Mouse (Mus musculus): ENCODE results near the gene Iqcc. TPM values are rescaled to one million over a fixed set of nuclear protein-coding genes. Genes with fewer than 3 reads are reported as not detected.

Iqcc gene
- polyA plus RNA-seq, 1 experiment: 20.1 TPM

DNA sequence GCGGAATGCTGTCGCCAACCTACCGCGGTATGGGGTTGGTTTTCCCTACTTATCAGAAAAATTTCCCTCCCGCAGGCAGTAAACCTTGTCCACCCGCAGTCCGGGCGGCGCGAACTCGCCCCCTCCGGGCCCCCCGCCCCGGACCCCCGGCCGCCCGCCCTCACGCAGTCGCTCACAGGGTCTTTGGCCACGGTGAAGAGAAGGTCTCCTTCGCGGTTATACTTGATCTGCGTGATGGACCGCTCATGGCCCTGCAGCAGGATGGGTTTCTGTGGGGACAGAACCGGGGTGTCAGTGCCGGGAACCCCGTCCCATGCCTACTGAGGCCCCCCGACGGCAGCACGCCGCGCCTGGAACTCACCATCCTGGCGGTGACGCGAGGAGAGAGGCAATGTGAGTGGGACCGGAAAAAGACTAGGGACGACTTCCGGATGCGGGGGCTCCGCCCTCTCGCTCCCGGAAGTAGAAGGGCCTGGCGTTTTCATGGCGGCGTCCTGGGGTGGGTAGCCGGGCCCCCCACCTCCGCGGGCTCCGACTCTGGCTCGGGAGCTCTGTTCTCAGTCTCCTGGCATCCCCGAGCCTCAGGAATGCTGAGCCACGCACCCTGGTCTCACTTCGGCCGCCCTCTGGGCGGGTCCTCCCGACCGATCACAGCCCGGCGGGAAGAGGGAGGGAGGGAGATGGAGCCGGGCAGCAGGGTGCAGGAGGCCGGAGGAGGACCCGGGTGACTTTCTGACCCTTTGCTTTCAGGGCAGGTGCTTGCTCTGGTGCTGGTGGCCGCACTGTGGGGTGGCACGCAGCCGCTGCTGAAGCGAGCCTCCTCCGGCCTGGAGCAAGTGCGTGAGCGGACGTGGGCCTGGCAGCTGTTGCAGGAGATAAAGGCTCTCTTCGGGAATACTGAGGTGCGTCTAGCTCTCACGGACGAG, 18.4 kb downstream of the Iqcc start, which contains the start of the genes Eif3i and Tmem234:
TSS of gene Eif3i (minus strand) at position 416 of the 926 bp plus-strand sequence.
TSS of gene Tmem234 (plus strand) at position 436 of the 926 bp plus-strand sequence.
- H3ac ChIP-seq (ENCODE audit: control insufficient read depth, insufficient read length): peak within 1 kb of the TSS; percentile 61
- peak within 1 kb of the TSS; percentile 83 for H3K4me2 ChIP-seq (ENCODE audit: low read depth)
- TF ChIP-seq E2F4 (IDR thresholded peaks at IDR 0.05; ENCODE audit: insufficient read depth) (no peak), MYOD1 (IDR thresholded peaks at IDR 0.05; ENCODE audit: control insufficient read depth in 1 of 3, insufficient read length in 2 of 3, low read depth in 2 of 3) (peak in 2 of 3 experiments; percentile 57 to 74), POLR2A (IDR thresholded peaks at IDR 0.05; ENCODE audit: insufficient read length, low read depth) (peak; percentile 94), MYOG (IDR thresholded peaks at IDR 0.05; ENCODE audit: control insufficient read depth in 1 of 3, insufficient read depth in 1 of 3, insufficient read length in 2 of 3, low read depth in 2 of 3) (peak in 2 of 3 experiments; percentile 63 to 73), REST (IDR thresholded peaks at IDR 0.05; ENCODE audit: insufficient read depth, insufficient read length) (peak; percentile 18), SRF (IDR thresholded peaks at IDR 0.05; ENCODE audit: control insufficient read depth, insufficient read length, low read depth) (no peak), POLR2AphosphoS2 (IDR thresholded peaks at IDR 0.05; ENCODE audit: insufficient read length, low read depth) (peak; percentile 96), USF1 (IDR thresholded peaks at IDR 0.05; ENCODE audit: low read depth) (no peak), MAX (IDR thresholded peaks at IDR 0.05; ENCODE audit: low read depth) (no peak), CEBPB (IDR thresholded peaks at IDR 0.05; ENCODE audit: insufficient read depth, poor library complexity, severe bottlenecking) (no peak), TCF12 (IDR thresholded peaks at IDR 0.05; ENCODE audit: insufficient read depth, poor library complexity, severe bottlenecking) (no peak)
- H3K36me3 ChIP-seq (ENCODE audit: control insufficient read depth, insufficient read depth): peaks cover 14% of the 10 kb centered on the region
- peak within 1 kb of the TSS; percentile 89 for H3K4me3 ChIP-seq
- no peaks in the 10 kb centered on the region for H3K27me3 ChIP-seq (ENCODE audit: control insufficient read depth, insufficient read depth, insufficient read length)
- H3K79me2 ChIP-seq (ENCODE audit: control insufficient read depth, insufficient read depth): peaks cover 60% of the 10 kb centered on the region

DNA sequence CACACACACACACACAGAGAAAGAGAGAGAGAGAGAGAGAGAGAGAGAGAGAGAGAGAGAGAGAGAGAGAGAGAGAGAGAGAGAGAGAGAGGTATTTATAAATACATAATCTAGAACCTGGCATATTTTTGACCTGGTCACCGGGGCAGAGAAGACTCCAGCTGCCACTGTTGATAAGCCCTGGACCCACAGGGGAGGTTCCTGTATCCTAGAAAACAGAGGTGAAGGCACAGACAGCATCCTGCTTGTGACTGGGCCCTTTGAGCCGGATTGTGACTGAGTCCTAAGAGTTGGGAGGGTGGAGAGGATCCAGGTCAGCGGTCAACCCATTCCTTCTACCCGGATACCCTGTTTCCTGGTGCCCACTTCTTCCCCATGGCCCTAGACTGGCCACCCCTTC, 30.0 kb downstream of the Iqcc start:
- TF ChIP-seq POLR2A (IDR thresholded peaks at IDR 0.05; ENCODE audit: insufficient read length, low read depth) (no peak), POLR2AphosphoS2 (IDR thresholded peaks at IDR 0.05; ENCODE audit: insufficient read length, low read depth) (no peak), USF1 (IDR thresholded peaks at IDR 0.05; ENCODE audit: low read depth) (no peak), E2F4 (IDR thresholded peaks at IDR 0.05; ENCODE audit: insufficient read depth) (no peak), REST (IDR thresholded peaks at IDR 0.05; ENCODE audit: insufficient read depth, insufficient read length) (no peak), TCF12 (IDR thresholded peaks at IDR 0.05; ENCODE audit: insufficient read depth, poor library complexity, severe bottlenecking) (no peak), SRF (IDR thresholded peaks at IDR 0.05; ENCODE audit: control insufficient read depth, insufficient read length, low read depth) (no peak), MYOG (IDR thresholded peaks at IDR 0.05; ENCODE audit: control insufficient read depth in 1 of 3, insufficient read depth in 1 of 3, insufficient read length in 2 of 3, low read depth in 2 of 3) (no peak), MYOD1 (IDR thresholded peaks at IDR 0.05; ENCODE audit: control insufficient read depth in 1 of 3, insufficient read length in 2 of 3, low read depth in 2 of 3) (no peak), CEBPB (IDR thresholded peaks at IDR 0.05; ENCODE audit: insufficient read depth, poor library complexity, severe bottlenecking) (no peak), TCF3 (IDR thresholded peaks at IDR 0.05; ENCODE audit: insufficient read length, low read depth) (no peak), MAX (IDR thresholded peaks at IDR 0.05; ENCODE audit: low read depth) (no peak)
- Histone ChIP-seq H3K4me3 (no peak overlapping the region), H3ac (ENCODE audit: control insufficient read depth, insufficient read length) (no peak overlapping the region), H3K4me2 (ENCODE audit: low read depth) (no peak overlapping the region), H3K27me3 (ENCODE audit: control insufficient read depth, insufficient read depth, insufficient read length) (no peaks in the 10 kb centered on the region), H3K36me3 (ENCODE audit: control insufficient read depth, insufficient read depth) (peaks cover 13% of the 10 kb centered on the region), H3K79me2 (ENCODE audit: control insufficient read depth, insufficient read depth) (no peaks in the 10 kb centered on the region)

DNA sequence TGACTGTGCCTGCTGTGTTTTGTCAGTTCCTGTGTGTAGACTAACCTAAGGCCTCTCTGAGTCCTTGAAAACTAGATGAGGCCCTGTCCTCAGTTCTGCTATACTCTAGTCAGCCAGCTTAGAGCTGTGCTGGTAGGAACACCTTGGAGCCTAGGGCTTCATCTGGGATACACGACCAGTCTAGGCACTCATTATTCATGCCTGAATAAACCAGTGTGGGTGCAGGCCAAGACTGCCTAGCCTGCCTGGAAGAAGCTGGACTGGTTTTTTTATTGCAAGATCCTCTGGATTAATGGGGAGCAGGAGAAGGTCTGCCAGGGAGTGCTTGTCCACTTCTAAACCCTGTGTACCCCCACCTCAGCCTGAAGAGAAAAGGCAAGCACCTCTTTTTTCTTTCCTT, 32.0 kb downstream of the Iqcc start:
- Histone ChIP-seq H3K36me3 (ENCODE audit: control insufficient read depth, insufficient read depth) (peaks cover 9% of the 10 kb centered on the region), H3K27me3 (ENCODE audit: control insufficient read depth, insufficient read depth, insufficient read length) (no peaks in the 10 kb centered on the region), H3ac (ENCODE audit: control insufficient read depth, insufficient read length) (no peak overlapping the region), H3K4me3 (no peak overlapping the region), H3K4me2 (ENCODE audit: low read depth) (no peak overlapping the region), H3K79me2 (ENCODE audit: control insufficient read depth, insufficient read depth) (no peaks in the 10 kb centered on the region)
- TF ChIP-seq POLR2AphosphoS2 (IDR thresholded peaks at IDR 0.05; ENCODE audit: insufficient read length, low read depth) (no peak), REST (IDR thresholded peaks at IDR 0.05; ENCODE audit: insufficient read depth, insufficient read length) (no peak), TCF3 (IDR thresholded peaks at IDR 0.05; ENCODE audit: insufficient read length, low read depth) (no peak), CEBPB (IDR thresholded peaks at IDR 0.05; ENCODE audit: insufficient read depth, poor library complexity, severe bottlenecking) (no peak), USF1 (IDR thresholded peaks at IDR 0.05; ENCODE audit: low read depth) (no peak), MYOG (IDR thresholded peaks at IDR 0.05; ENCODE audit: control insufficient read depth in 1 of 3, insufficient read depth in 1 of 3, insufficient read length in 2 of 3, low read depth in 2 of 3) (no peak), SRF (IDR thresholded peaks at IDR 0.05; ENCODE audit: control insufficient read depth, insufficient read length, low read depth) (no peak), MAX (IDR thresholded peaks at IDR 0.05; ENCODE audit: low read depth) (no peak)

DNA sequence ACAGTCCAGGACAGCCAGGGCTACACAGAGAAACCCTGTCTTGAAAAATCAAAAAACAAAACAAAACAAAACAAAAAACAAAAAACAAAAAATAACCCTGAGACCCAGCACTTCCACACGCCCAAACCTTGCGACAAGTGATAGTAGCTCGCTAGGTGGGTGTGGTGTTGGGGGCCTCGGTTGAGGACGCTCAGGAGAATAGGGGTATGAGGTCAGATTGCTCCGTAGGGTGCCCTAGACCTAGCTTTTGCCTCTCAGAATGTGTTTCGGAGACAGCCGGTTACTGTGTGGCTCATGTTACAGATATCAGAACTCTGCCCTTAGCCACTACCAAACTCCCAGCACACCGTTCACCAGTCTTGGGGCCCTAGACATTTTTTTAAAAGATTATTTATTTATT, 33.1 kb downstream of the Iqcc start:
- no peaks in the 10 kb centered on the region for H3K79me2 ChIP-seq (ENCODE audit: control insufficient read depth, insufficient read depth)
- no peaks in the 10 kb centered on the region for H3K27me3 ChIP-seq (ENCODE audit: control insufficient read depth, insufficient read depth, insufficient read length)
- no peak overlapping the region for H3K4me3 ChIP-seq
- no peak overlapping the region for H3ac ChIP-seq (ENCODE audit: control insufficient read depth, insufficient read length)
- no peak overlapping the region for H3K4me2 ChIP-seq (ENCODE audit: low read depth)
- no peak for TF ChIP-seq TCF3 (IDR thresholded peaks at IDR 0.05; ENCODE audit: insufficient read length, low read depth)
- no peak for TF ChIP-seq E2F4 (IDR thresholded peaks at IDR 0.05; ENCODE audit: insufficient read depth)
- TF ChIP-seq REST (IDR thresholded peaks at IDR 0.05; ENCODE audit: insufficient read depth, insufficient read length): no peak
- no peak for TF ChIP-seq SRF (IDR thresholded peaks at IDR 0.05; ENCODE audit: control insufficient read depth, insufficient read length, low read depth)
- TF ChIP-seq USF1 (IDR thresholded peaks at IDR 0.05; ENCODE audit: low read depth): no peak
- TF ChIP-seq MYOD1 (IDR thresholded peaks at IDR 0.05; ENCODE audit: control insufficient read depth in 1 of 3, insufficient read length in 2 of 3, low read depth in 2 of 3): no peak
- TF ChIP-seq POLR2AphosphoS2 (IDR thresholded peaks at IDR 0.05; ENCODE audit: insufficient read length, low read depth): no peak
- no peak for TF ChIP-seq MAX (IDR thresholded peaks at IDR 0.05; ENCODE audit: low read depth)
- no peak for TF ChIP-seq MYOG (IDR thresholded peaks at IDR 0.05; ENCODE audit: control insufficient read depth in 1 of 3, insufficient read depth in 1 of 3, insufficient read length in 2 of 3, low read depth in 2 of 3)
- no peak for TF ChIP-seq CEBPB (IDR thresholded peaks at IDR 0.05; ENCODE audit: insufficient read depth, poor library complexity, severe bottlenecking)
- TF ChIP-seq TCF12 (IDR thresholded peaks at IDR 0.05; ENCODE audit: insufficient read depth, poor library complexity, severe bottlenecking): no peak
- TF ChIP-seq POLR2A (IDR thresholded peaks at IDR 0.05; ENCODE audit: insufficient read length, low read depth): no peak
- peaks cover 3% of the 10 kb centered on the region for H3K36me3 ChIP-seq (ENCODE audit: control insufficient read depth, insufficient read depth)
